Mouse (Mus musculus): ENCODE data around the gene Gosr2.

DNA sequence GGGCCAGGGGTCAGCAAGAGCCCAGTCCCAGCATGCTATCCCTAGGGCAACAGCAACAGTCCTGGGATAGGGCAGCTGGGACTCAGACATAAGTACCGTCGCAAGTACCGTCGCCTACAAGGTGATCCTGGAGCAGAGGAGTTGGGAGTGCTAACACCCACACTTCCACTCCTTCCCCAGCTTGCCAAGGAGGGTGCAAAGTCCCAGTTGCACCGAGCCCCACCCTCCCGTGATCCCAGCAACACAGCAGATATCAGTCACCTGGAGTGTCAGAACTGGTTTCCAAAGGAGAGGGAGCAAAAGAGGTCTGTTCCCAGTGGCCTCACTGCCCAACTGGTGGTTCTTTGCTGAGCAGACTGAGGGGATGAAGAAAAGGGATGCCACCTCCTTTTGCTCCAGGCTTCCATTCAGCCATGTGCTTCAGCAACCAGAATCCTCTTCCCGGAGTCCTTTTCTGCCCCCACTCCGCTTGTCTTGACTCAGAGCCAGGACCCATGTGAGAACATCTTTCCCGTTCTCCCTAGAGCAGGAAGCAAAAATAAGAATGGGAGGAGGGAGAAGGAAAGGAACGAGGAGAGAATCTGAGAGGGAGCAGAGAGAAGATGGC lies 44.2 kb downstream of the Gosr2 start:
- TF ChIP-seq HCFC1 (IDR thresholded peaks at IDR 0.05; ENCODE audit: borderline replicate concordance, insufficient read depth, low read length) (no peak), CHD2 (IDR thresholded peaks at IDR 0.05; ENCODE audit: low read depth, low read length) (no peak), MAFK (IDR thresholded peaks at IDR 0.05; ENCODE audit: insufficient read depth, low read depth, low read length) (no peak), ZNF384 (IDR thresholded peaks at IDR 0.05; ENCODE audit: low read depth, low read length) (no peak), ZC3H11A (IDR thresholded peaks at IDR 0.05; ENCODE audit: borderline replicate concordance, low read depth, low read length) (no peak)
